Comparison of ENCODE assay signal across 25 mouse cellular contexts in genomic region chr2:148116033-148116790, GRCm38 (mm10).
DNase-seq lines count a peak whose midpoint lies in the region; ATAC-seq and TF ChIP-seq lines count a peak whose summit lies in the region.
"Had no signal": no experiment of that assay in that cellular context is flagged by ENCODE, and none has a peak within 500 bp of the region (broad histone marks: within the 10 kb centered on the region; RNA-seq: fewer than 3 reads in every experiment).

No protein-coding gene starts in this region.

- peaks cover 24% of the 10 kb centered on the region for H3K4me1 ChIP-seq in heart, embryonic 10.5 days
- no peaks in the 10 kb centered on the region for H3K4me1 ChIP-seq in kidney, embryonic 16.5 days (ENCODE audit: insufficient read depth, low read length)

- POLR2A ChIA-PET in Patski (lab: Charles Lee): no interaction called here

- CTCF ChIA-PET in Patski (lab: Charles Lee): interaction anchor here (2.0 kb wide), 1 partner anchor 126 kb away, joined by 4 read pairs; no protein-coding TSS in a partner anchor

- no peak overlapping the region for H3K4me2 ChIP-seq in kidney, embryonic 16.5 days (replicated peaks; ENCODE audit: low read depth, low read length)
- H3K4me2 ChIP-seq: heart, embryonic 12.5 days; heart, embryonic 15.5 days; hindbrain, embryonic 14.5 days had no signal

- 73% methylated on average over 3 of the region's 3 CpGs for WGBS in heart, embryonic 10.5 days
- WGBS in kidney, embryonic 16.5 days: 73% methylated on average over 3 of the region's 3 CpGs

- peak; percentile 53; the same call in 1 of the 2 replicates for ATAC-seq in kidney, embryonic 16.5 days (ENCODE audit: low FRiP score, low TSS enrichment)
- ATAC-seq in Patski: peak; percentile 4
- no peak for ATAC-seq in megakaryocyte-erythroid progenitor cell, adult 5-6 weeks (replicated peaks; ENCODE audit: low FRiP score, low TSS enrichment, poor library complexity, severe bottlenecking)
- ATAC-seq: forebrain, embryonic 14.5 days; forebrain, postnatal 0 days had no signal

- H3K4me3 ChIP-seq in heart, embryonic 10.5 days: no peak overlapping the region
- H3K4me3 ChIP-seq in kidney, embryonic 16.5 days (ENCODE audit: low read length): no peak overlapping the region
- H3K4me3 ChIP-seq: gastrocnemius, adult 2 months; heart, embryonic 12.5 days; heart, embryonic 15.5 days had no signal

- no peaks in the 10 kb centered on the region for H3K36me3 ChIP-seq in heart, embryonic 10.5 days
- no peaks in the 10 kb centered on the region for H3K36me3 ChIP-seq in kidney, embryonic 16.5 days (ENCODE audit: insufficient read depth, low read length)
- H3K36me3 ChIP-seq: G1E; heart, embryonic 12.5 days; heart, embryonic 15.5 days had no signal

- H3K27me3 ChIP-seq in heart, embryonic 10.5 days (ENCODE audit: insufficient read depth, poor library complexity, severe bottlenecking): no peaks in the 10 kb centered on the region
- no peaks in the 10 kb centered on the region for H3K27me3 ChIP-seq in kidney, embryonic 16.5 days (ENCODE audit: insufficient read depth, low read length)
- no peaks in the 10 kb centered on the region for H3K27me3 ChIP-seq in Patski
- H3K27me3 ChIP-seq: heart, embryonic 12.5 days had no signal

- no peak for DNase-seq in heart, embryonic 10.5 days (ENCODE audit: low spot score)
- DNase-seq in heart, postnatal 25 days (ENCODE audit: low spot score): no peak
- DNase-seq in kidney, postnatal 36 days: no peak
- DNase-seq in 3T3-L1 (ENCODE audit: low read depth, low spot score) (peak; percentile 62), Patski (ENCODE audit: low read depth, low spot score) (no peak)
- DNase-seq in layer of hippocampus, postnatal 36 days: no peak
- DNase-seq: adrenal gland, postnatal 10 days; adrenal gland, postnatal 36 days; B cell, adult 2 months; cerebellum, adult 18-20 months; cerebellum, adult 9-10 months; cerebellum, postnatal 14 days; forebrain, postnatal 0 days; gastrocnemius, adult 2 months; gastrocnemius, postnatal 14 days; heart, adult 11 months; heart, postnatal 10 days; heart, postnatal 4 days had no signal

- TF ChIP-seq CTCF in Patski (IDR thresholded peaks at IDR 0.05): no peak

- no peaks in the 10 kb centered on the region for H3K9me3 ChIP-seq in heart, embryonic 10.5 days
- no peaks in the 10 kb centered on the region for H3K9me3 ChIP-seq in kidney, embryonic 16.5 days (ENCODE audit: low read length)
- H3K9me3 ChIP-seq: heart, embryonic 12.5 days; heart, embryonic 15.5 days had no signal

- in situ Hi-C loops in Patski (cut with MboI; ENCODE audit: low pct_unique_long_range_greater_than_20kb): no loop called here

- intact Hi-C loops in heart, postnatal 25 days (cut with DNase I): no loop called here

- H3K27ac ChIP-seq in heart, embryonic 10.5 days: peak overlapping the region; percentile 63; the same call in 1 of the 2 replicates
- no peak overlapping the region for H3K27ac ChIP-seq in kidney, embryonic 16.5 days (ENCODE audit: low read length)
- H3K27ac ChIP-seq: gastrocnemius, adult 2 months; heart, embryonic 15.5 days; hindbrain, embryonic 14.5 days had no signal

- H3K9ac ChIP-seq in kidney, embryonic 16.5 days (replicated peaks; ENCODE audit: low read length): no peak overlapping the region
- H3K9ac ChIP-seq: forebrain, postnatal 0 days; heart, embryonic 12.5 days; heart, embryonic 15.5 days; hindbrain, embryonic 14.5 days had no signal
